Mouse (Mus musculus) bone marrow, adult 2 months (tissue): ENCODE data around the gene 1810055G02Rik. TPM values are rescaled to one million over a fixed set of nuclear protein-coding genes. Genes with fewer than 3 reads are reported as not detected.

Experiments used
- H3K27ac ChIP-seq: fragments of 200-500 bp; 2 replicates; pipeline ENCODE4 v1.5.1; 2012; ENCODE audit warnings: low read depth, mild to moderate bottlenecking, control low read depth, inconsistent platforms, low read length; ENCODE audit not compliant: control insufficient read depth, poor library complexity, insufficient read depth
- H3K4me1 ChIP-seq: fragments of 200-500 bp; 2 replicates; pipeline ENCODE4 v1.6.1; 2011; ENCODE audit warnings: low read length; ENCODE audit not compliant: control insufficient read depth, insufficient read depth
- H3K4me3 ChIP-seq: fragments of 200-500 bp; replicated peaks from 2 replicates; pipeline ENCODE3; 2011; ENCODE audit warnings: mild to moderate bottlenecking, low read depth, low read length, control low read depth; ENCODE audit not compliant: control insufficient read depth
- CTCF ChIP-seq: fragments of 200-500 bp; IDR thresholded peaks from 2 replicates; pipeline ENCODE4 v1.5.1; 2011; ENCODE audit warnings: low read length, control low read depth; ENCODE audit not compliant: control insufficient read depth, insufficient read depth
- POLR2A ChIP-seq: fragments of 200-500 bp; IDR thresholded peaks from 2 replicates; pipeline ENCODE4 v1.6.1; 2011; ENCODE audit warnings: low read depth, mild to moderate bottlenecking, control low read depth, low read length, borderline replicate concordance; ENCODE audit not compliant: control insufficient read depth
- WGBS: fragments of 180-500 bp; shearing (Covaris S2); methylation state at CpG from one replicate; pipeline ENCODE4 v1.1.7; 2018; 5-methylcytosine and 5-hydroxymethylcytosine counted together
- polyA plus RNA-seq: library from polyadenylated mRNA; stranded (reverse); fragments of >200 nt; gene quantifications from 2 replicates; pipeline ENCODE4 v1.2.4, GENCODE M21; 2011; ENCODE audit warnings: low replicate concordance; ENCODE audit not compliant: missing spikeins, insufficient read depth, insufficient read length

Gene 1810055G02Rik
- polyA plus RNA-seq, 1 experiment, result 6.0 TPM

DNA sequence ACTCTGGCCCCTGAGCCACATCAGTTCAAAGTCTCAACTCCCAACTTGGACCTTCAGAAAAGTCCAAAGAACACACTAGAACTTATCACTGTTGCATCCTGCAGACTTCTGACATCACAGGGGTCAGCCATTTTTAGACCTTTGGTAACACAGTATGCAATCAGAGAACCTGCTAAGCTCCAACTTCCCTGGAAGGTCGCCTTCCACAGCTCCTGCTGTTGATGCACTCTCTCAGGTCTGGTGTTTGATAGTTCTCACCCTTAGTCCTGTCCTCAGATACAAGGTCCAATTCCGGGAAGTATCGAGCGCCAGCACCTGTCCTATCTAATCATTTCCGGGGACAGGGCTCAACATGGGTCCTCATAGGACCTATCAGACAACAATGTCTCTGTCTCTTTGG lies 16.8 kb upstream of the 1810055G02Rik start:
- TF ChIP-seq POLR2A (no peak), CTCF (no peak)
- WGBS, result 83% methylated on average over 5 of the region's 5 CpGs
- Histone ChIP-seq H3K4me1 (peaks cover 4% of the 10 kb centered on the region), H3K27ac (no peak overlapping the region), H3K4me3 (no peak overlapping the region)

DNA sequence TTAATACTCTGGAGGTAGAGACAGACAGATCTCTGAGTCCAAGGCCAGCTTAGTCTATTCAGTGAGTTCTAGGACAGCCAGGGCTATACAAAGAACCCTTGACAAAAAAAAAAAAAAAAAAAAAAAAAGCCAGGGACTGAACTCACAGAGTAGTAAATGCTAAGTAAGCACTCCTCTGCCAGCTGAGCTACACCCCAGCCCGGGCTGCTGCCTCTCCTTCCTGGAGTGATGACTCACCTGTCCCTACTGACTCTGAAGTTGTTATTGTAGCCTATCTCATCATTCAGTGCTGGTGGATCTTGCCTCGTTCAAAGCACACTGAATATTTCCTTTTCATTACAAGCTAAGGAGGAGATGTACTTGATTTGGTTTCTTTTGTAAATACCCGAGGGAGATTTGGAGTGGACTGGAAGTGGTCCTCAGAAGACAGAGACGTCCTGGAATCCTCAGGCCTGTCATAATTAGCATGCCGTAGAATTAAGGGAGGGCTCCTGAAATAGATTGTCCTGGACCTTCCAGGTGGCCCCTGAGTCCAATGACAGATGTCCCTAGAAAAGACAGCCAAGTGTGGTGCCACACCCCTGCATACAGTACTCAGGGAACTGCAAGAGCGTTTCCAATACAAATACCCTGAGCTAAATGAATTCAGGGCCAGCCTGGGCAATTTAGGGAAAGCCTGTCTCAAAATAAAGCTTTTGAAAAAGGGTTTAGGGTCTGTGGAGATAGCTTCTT lies 15.5 kb upstream of the 1810055G02Rik start:
- TF ChIP-seq POLR2A, result no peak
- no peak for TF ChIP-seq CTCF
- H3K4me1 ChIP-seq, result peaks cover 4% of the 10 kb centered on the region
- no peak overlapping the region for H3K4me3 ChIP-seq
- H3K27ac ChIP-seq, result no peak overlapping the region
- 65% methylated on average over 6 of the region's 6 CpGs for WGBS

- 76% methylated on average over 2 of the region's 2 CpGs for WGBS
Observed at GRCm38 (mm10) chr19:3694476-3694875, 13.6 kb upstream of the 1810055G02Rik start.

GRCm38 (mm10) chr19:3695006-3695405 lies 13.1 kb upstream of the 1810055G02Rik start:
- Histone ChIP-seq H3K4me1 (no peaks in the 10 kb centered on the region; the same call in 1 of the 2 replicates), H3K27ac (no peak overlapping the region), H3K4me3 (no peak overlapping the region)
- TF ChIP-seq POLR2A (no peak), CTCF (no peak)
- WGBS, result 45% methylated on average over 3 of the region's 3 CpGs

More at GRCm38 (mm10) chr19:3694476-3694875, 13.6 kb upstream of the 1810055G02Rik start:
- Histone ChIP-seq H3K4me1 (no peaks in the 10 kb centered on the region), H3K4me3 (no peak overlapping the region), H3K27ac (no peak overlapping the region)
- TF ChIP-seq POLR2A, result no peak
- no peak for TF ChIP-seq CTCF

- TF ChIP-seq POLR2A, result no peak
- no peak overlapping the region for H3K27ac ChIP-seq
- WGBS, result 66% methylated on average over 4 of the region's 4 CpGs
- no peaks in the 10 kb centered on the region; the same call in 1 of the 2 replicates for H3K4me1 ChIP-seq
- no peak overlapping the region for H3K4me3 ChIP-seq
Observed at GRCm38 (mm10) chr19:3695471-3695870, 12.6 kb upstream of the 1810055G02Rik start.

GRCm38 (mm10) chr19:3695976-3696375 lies 12.1 kb upstream of the 1810055G02Rik start:
- WGBS, result 48% methylated on average over 8 of the region's 8 CpGs
- TF ChIP-seq POLR2A (no peak), CTCF (no peak)
- no peak overlapping the region for H3K27ac ChIP-seq
- H3K4me1 ChIP-seq, result no peaks in the 10 kb centered on the region; the same call in 1 of the 2 replicates
- H3K4me3 ChIP-seq, result no peak overlapping the region

DNA sequence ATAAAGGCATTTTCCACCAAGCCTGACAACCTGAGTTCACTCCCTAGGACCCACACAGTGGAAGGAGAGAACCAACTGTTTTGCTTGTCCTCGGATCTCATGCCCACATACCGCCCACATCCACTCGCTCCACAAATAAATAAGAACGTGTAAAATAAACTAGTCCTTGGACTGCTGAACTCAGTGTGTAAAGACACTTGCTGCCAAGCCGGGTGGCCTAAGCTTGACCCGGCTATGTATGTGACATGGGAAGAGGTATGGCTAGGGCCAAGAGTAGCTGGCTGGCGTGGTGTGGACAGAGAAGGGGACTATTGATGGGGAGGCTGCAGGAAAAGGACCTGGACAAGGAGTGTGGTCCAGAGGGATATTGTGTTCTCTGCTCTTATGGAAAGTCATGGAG lies 10.1 kb upstream of the 1810055G02Rik start:
- Histone ChIP-seq H3K4me3 (no peak overlapping the region), H3K4me1 (peaks cover 3% of the 10 kb centered on the region; the same call in 1 of the 2 replicates), H3K27ac (no peak overlapping the region)
- 87% methylated on average over 7 of the region's 7 CpGs for WGBS
- TF ChIP-seq POLR2A, result no peak
- no peak for TF ChIP-seq CTCF

DNA sequence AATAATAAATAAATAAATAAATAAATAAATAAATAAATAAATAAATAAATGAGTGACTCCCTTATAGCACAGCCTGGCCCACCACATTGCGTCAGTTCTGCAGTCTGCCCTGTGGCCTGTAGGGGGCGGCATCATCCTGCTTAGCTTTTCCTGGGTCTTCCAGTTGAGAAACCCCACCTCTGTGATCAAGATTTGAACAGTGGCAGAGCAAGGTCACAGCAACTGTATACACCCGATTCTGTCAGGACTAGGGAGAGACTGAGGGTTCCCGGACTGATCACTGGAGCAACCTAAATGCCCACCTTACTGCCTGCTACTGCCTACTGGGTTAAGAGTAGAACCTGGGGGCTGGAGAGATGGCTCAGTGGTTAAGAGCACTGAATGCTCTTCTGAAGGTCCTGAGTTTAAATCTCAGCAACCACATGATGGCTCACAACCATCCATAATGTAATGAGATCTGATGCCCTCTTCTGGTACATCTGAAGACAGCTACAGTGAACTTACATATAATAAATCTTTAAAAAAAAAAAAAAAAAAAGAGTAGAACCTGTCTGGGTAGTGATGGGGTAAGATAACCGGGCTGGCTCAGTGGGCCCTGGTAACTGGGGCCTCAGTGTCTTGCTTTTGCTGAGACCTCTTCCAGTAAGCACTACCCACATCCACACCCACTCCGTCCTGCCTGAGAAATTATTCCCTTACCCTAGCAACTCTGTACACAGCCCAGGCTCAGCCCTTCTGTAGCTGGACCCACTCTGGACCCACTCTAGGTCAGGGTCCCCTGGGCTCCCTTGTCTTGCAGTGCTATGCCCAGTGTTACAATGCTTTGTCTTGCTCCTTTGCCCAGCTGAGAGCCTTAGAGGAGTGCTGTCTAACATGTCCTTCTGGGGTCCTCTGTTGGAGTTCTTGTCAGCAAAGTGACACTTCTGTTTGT lies 8.3 kb upstream of the 1810055G02Rik start:
- peaks cover 3% of the 10 kb centered on the region; the same call in 1 of the 2 replicates for H3K4me1 ChIP-seq
- peak overlapping the region; percentile 55; the same call in 1 of the 2 replicates for H3K27ac ChIP-seq
- TF ChIP-seq CTCF (peak; percentile 92), POLR2A (no peak)
- 31% methylated on average over 6 of the region's 6 CpGs for WGBS
- no peak overlapping the region for H3K4me3 ChIP-seq
